Mouse (Mus musculus) midbrain, embryonic 14.5 days (tissue): ENCODE measurements around the gene Smarcc1. TPM values are rescaled to one million over a fixed set of nuclear protein-coding genes. Genes with fewer than 3 reads are reported as not detected.
"Not testable (repeated sequence)": the region's sequence is repeated elsewhere in the genome, so short reads cannot be mapped to it uniquely, and the experiment has no call there.

Source experiments
- ATAC-seq: fragments of 200-750 bp; cut with Nextera tagmentation; 2 replicates; pipeline ENCODE4 v1.8.0; 2017; ENCODE audit warnings: moderate number of reproducible peaks, moderate library complexity; ENCODE audit not compliant: low FRiP score, low TSS enrichment
- DNase-seq: peaks from one replicate; pipeline ENCODE4 v3.0.0-alpha.2; 2015
- H3K27ac ChIP-seq: fragments of 300-500 bp; sonication (generic); replicated peaks from 2 replicates; pipeline ENCODE4 v1.5.1; 2014; ENCODE audit warnings: mild to moderate bottlenecking, low read depth, low read length, moderate library complexity
- H3K27me3 ChIP-seq: fragments of 300-500 bp; sonication (generic); 2 replicates; pipeline ENCODE4 v1.6.1; 2014; ENCODE audit warnings: low read length, control low read depth, mixed read lengths; ENCODE audit not compliant: control insufficient read depth, insufficient read depth
- H3K36me3 ChIP-seq: fragments of 300-500 bp; sonication (generic); 2 replicates; pipeline ENCODE4 v1.6.1; 2014; ENCODE audit warnings: low read length, control low read depth; ENCODE audit not compliant: control insufficient read depth, insufficient read depth
- H3K4me1 ChIP-seq: fragments of 300-500 bp; sonication (generic); 2 replicates; pipeline ENCODE4 v1.6.1; 2014; ENCODE audit warnings: mild to moderate bottlenecking, antibody characterized with exemption, low read length, control low read depth; ENCODE audit not compliant: control insufficient read depth, insufficient read depth
- H3K4me2 ChIP-seq: fragments of 300-500 bp; sonication (generic); 2 replicates; pipeline ENCODE4 v1.6.1; 2014; ENCODE audit warnings: mild to moderate bottlenecking, low read length, moderate library complexity
- H3K4me3 ChIP-seq: fragments of 300-500 bp; sonication (generic); replicated peaks from 2 replicates; pipeline ENCODE4 v1.5.1; 2014; ENCODE audit warnings: low read depth, low read length
- H3K9ac ChIP-seq: fragments of 300-500 bp; sonication (generic); replicated peaks from 2 replicates; pipeline ENCODE4 v1.6.1; 2014; ENCODE audit warnings: mild to moderate bottlenecking, low read length, moderate library complexity
- H3K9me3 ChIP-seq: fragments of 300-500 bp; sonication (generic); 2 replicates; pipeline ENCODE4 v1.6.1; 2016; ENCODE audit warnings: low read length, control low read depth, mixed read lengths; ENCODE audit not compliant: control insufficient read depth
- WGBS: fragments of 180-500 bp; shearing (Covaris S2); extraction: QIAGEN DNeasy Blood & Tissue Kit; methylation state at CpG from one replicate; pipeline ENCODE4 v1.1.7; 2014; 5-methylcytosine and 5-hydroxymethylcytosine counted together
- polyA plus RNA-seq: library from polyadenylated mRNA; unstranded; fragments of >200 nt; fragmentation: Nextera tagmentation; extraction: Ambion mirVana; gene quantifications from 2 replicates; pipeline ENCODE4 v1.2.1, GENCODE M21; 2014

The Smarcc1 gene
- polyA plus RNA-seq: 93.2 and 139 TPM in 2 replicates

DNA sequence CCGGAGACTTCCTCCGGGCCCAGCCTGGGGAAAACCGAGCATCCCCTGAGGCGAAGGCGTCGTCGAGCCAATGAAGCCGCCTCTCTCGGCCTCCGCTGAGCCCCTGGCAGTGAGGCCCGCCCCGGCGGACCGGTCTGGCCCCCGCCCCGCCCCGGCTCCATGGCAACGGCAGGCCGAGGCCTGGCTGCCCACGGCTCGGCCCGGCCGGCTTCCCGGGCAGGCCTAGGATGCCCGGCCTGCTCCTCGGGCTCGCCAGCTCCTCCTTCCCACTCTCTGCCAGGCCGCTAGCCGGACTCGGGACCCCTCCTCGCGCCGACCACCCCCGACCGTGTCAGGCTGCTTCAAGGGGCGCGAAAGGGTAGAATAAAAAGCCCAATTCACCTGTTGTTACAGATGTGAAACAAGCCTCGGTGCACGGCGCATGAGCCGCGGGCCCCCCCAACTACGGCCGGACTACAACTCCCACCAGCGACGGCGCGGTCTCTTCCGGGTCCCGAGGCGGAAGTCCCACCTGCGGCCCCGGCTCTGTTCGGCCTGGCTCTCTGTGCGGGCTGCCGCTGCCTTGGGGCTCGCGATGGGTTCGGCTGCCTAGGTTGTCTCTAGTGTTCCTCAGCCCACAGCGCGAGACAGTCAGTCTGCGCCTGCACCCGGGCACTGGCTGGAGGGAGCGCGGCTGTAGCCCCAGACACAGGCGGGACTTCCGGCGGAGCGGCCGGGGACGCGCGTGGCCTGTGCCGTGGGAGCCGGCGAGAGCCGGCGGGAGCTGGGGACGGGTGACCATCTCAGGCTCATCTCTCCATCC is at the start of gene Smarcc1:
Smarcc1 (plus strand) TSS at position 732 of the 802 bp plus-strand sequence.
- ATAC-seq: peak; percentile 95
- WGBS: under 1% methylated on average over 78 of the region's 79 CpGs

DNA sequence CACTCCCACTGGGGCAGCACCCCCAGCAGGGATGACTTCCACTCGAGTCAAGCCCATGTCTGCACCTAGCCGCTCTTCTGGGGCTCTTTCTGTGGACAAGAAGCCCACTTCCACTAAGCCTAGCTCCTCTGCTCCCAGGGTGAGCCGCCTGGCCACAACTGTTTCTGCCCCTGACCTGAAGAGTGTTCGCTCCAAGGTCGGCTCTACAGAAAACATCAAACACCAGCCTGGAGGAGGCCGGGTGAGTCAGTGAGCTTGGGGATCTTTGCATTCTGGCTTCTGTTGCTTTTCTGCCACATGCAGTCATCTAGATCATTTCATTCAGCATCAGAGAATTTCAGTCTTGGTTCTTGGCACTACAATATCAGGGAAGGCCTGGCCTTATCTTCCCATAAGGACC is 48.8 kb upstream of the Smarcc1 start:
- no peak overlapping the region for H3K9ac ChIP-seq
- 87% methylated on average over 6 of the region's 6 CpGs for WGBS
- ATAC-seq: no peak
- no peak overlapping the region for H3K4me2 ChIP-seq
- no peaks in the 10 kb centered on the region for H3K27me3 ChIP-seq
- H3K4me1 ChIP-seq: no peaks in the 10 kb centered on the region
- H3K9me3 ChIP-seq: no peaks in the 10 kb centered on the region
- peaks cover 92% of the 10 kb centered on the region for H3K36me3 ChIP-seq
- no peak overlapping the region for H3K27ac ChIP-seq
- no peak overlapping the region for H3K4me3 ChIP-seq
- DNase-seq: no peak

More for the DNA sequence above, at the start of gene Smarcc1:
- Histone ChIP-seq H3K4me3 (peak within 1 kb of the TSS; percentile 90), H3K27ac (peak within 1 kb of the TSS; percentile 95), H3K9me3 (no peaks in the 10 kb centered on the region), H3K9ac (peak within 1 kb of the TSS; percentile 97), H3K4me1 (peaks cover 16% of the 10 kb centered on the region), H3K4me2 (peak within 1 kb of the TSS; percentile 77), H3K36me3 (peaks cover 30% of the 10 kb centered on the region), H3K27me3 (no peaks in the 10 kb centered on the region)
- peak; percentile 95 for DNase-seq

DNA sequence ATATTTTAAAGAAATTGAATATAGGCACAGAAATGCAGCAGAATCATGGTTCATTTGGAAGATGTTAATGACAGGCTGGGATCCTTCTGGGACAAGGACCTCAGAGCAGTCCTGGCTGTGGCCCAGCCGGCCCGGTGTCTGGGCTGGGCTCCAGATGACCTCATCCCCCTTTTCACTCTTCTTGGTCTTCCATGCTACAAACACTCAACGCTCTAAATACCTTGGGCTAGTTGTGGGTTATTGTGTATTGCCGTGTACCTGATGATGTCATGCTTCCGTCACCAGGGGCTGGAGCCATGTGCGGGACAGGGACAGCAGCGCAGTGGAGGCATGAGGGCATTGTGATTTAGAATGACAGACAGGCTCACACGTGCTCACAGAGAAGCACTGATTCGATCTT is 47.1 kb upstream of the Smarcc1 start:
- H3K9me3 ChIP-seq: no peaks in the 10 kb centered on the region
- no peak overlapping the region for H3K9ac ChIP-seq
- DNase-seq (no peak), ATAC-seq (no peak)
- no peaks in the 10 kb centered on the region for H3K4me1 ChIP-seq
- 85% methylated on average over 9 of the region's 9 CpGs for WGBS
- no peak overlapping the region for H3K27ac ChIP-seq
- H3K4me2 ChIP-seq: no peak overlapping the region
- H3K27me3 ChIP-seq: no peaks in the 10 kb centered on the region
- H3K36me3 ChIP-seq: peaks cover 93% of the 10 kb centered on the region
- no peak overlapping the region for H3K4me3 ChIP-seq

DNA sequence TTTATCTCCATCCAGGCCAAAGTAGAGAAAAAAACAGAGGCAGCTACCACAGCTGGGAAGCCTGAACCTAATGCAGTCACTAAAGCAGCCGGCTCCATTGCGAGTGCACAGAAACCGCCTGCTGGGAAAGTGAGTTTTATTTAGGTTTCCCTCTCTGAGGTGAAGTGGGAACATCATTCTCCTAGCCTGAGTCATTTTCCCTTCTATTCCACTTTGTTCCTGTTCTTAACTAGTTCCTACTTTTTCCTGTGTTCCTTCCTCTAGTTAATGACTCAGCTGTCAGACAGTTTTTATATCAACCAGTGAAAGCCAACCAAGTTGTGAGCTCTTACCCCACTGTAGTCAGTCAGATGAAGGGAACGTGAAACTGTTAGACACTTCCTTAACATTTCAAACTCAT is 46.5 kb upstream of the Smarcc1 start:
- no peak for ATAC-seq

DNA sequence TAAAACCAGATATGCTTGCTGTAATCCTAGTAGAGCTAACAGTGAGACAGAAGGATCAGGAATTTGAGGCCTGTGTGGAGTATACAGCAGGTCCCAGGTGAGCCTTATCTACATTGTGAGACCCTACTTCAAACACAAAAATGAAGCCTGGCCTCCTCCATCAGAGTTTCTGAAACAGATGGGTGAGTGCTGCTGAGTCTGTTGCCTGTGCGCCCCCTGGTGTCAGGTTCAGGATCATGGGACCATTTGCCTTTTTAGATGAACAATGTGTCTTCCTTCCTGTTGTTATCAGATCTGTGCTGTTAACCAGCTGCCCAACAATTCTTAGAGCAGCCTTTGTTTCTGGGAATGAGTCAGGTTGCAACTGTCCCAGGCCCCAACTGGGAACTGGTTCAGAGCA is 45.7 kb upstream of the Smarcc1 start:
- Histone ChIP-seq H3K4me3 (no peak overlapping the region), H3K27ac (no peak overlapping the region), H3K9ac (no peak overlapping the region), H3K9me3 (no peaks in the 10 kb centered on the region), H3K4me1 (no peaks in the 10 kb centered on the region), H3K36me3 (peaks cover 83% of the 10 kb centered on the region), H3K4me2 (no peak overlapping the region), H3K27me3 (no peaks in the 10 kb centered on the region)
- no peak for ATAC-seq
- peak; percentile 91 for DNase-seq
- WGBS: 3% methylated on average over 1 of the region's 1 CpGs

More for the DNA sequence above, 46.5 kb upstream of the Smarcc1 start:
- no peak for DNase-seq
- no peak overlapping the region for H3K4me3 ChIP-seq
- no peaks in the 10 kb centered on the region for H3K27me3 ChIP-seq
- WGBS: 96% methylated on average over 4 of the region's 4 CpGs
- H3K4me1 ChIP-seq: no peaks in the 10 kb centered on the region
- H3K4me2 ChIP-seq: no peak overlapping the region
- H3K27ac ChIP-seq: no peak overlapping the region
- H3K9me3 ChIP-seq: no peaks in the 10 kb centered on the region
- H3K36me3 ChIP-seq: peaks cover 88% of the 10 kb centered on the region
- H3K9ac ChIP-seq: no peak overlapping the region

DNA sequence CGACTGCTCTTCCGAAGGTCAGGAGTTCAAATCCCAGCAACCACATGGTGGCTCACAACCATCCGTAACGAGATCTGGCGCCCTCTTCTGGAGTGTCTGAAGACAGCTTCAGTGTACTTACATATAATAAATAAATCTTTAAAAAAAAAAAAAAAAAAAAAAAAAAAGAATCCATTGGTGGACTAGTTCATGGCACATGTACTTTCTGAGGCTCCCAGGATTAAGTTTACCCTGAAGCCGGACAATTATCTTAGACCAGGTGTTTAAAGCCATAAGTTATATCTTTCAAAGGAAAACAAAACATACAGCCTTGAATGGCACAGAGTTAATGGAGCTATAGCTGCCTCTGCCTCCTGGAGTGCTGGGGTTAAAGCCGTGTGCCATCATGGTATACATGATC is 41.0 kb upstream of the Smarcc1 start:
- H3K4me3 ChIP-seq, H3K27me3 ChIP-seq, H3K27ac ChIP-seq, H3K4me2 ChIP-seq, ATAC-seq, H3K9ac ChIP-seq, H3K4me1 ChIP-seq, DNase-seq, H3K9me3 ChIP-seq: not testable (repeated sequence)
- H3K36me3 ChIP-seq: peaks cover 82% of the 10 kb centered on the region
- WGBS: 82% methylated on average over 4 of the region's 7 CpGs

DNA sequence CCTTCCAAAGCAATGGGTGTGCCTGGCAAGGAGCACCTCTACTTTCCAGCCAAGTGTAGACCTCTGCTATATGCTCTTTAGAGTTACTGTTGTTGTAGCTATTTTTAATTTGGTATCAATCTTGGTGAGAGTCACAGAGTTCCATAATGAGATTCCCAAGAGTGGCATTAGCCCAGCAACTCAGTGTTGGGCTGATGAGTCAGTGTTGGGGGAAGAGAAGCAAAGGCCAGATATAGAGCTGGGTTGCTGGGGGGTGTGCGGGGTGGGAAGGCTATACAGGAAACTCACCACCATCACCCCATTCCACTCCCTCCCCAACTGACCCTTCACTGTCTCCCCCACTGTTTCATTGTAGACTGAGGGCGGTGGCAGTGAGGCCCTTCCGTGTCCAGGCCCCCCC is 36.4 kb upstream of the Smarcc1 start:
- Histone ChIP-seq H3K9me3 (no peaks in the 10 kb centered on the region), H3K4me3 (no peak overlapping the region), H3K9ac (no peak overlapping the region), H3K27ac (no peak overlapping the region), H3K36me3 (peaks cover 95% of the 10 kb centered on the region), H3K4me2 (no peak overlapping the region), H3K4me1 (no peaks in the 10 kb centered on the region), H3K27me3 (no peaks in the 10 kb centered on the region)
- no peak for ATAC-seq
- 60% methylated on average over 3 of the region's 3 CpGs for WGBS
- no peak for DNase-seq

DNA sequence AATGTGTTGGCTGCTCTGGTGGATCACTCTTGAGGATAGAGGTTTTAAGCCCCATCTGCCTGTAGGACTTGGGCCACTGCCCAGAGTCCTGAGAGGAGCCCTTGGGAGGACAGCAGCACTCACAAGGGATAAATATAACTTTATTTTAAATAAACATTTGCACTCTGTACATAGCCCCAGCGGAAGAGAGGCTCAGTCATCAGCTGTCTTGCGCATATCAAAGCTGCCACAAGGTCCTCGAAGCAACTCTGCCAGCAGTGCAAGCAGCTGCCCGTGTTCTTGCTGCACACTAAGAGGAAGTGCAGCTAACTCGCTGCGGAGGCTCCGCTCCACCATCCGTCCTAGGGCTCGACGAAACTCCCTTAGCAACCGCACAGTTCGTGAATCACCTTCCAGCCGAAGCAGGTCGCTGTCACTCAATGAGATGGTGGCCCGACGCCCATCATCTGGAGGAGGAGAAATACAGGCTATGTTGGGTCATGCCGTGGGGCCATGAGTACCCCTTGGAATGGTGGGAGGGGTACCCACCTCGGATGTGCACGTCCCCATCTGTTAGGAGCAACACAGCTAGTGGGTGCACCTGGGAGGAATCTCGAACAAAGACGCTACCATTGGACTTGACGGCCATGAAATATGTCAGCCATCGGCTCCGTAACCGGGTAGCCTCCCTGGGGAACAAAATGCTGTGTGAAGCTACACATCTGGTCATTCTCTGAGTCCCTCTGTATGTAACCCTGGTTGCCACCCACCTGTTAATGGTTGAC is 33.1 kb upstream of the Smarcc1 start:
- H3K27ac ChIP-seq: no peak overlapping the region
- H3K4me1 ChIP-seq: no peaks in the 10 kb centered on the region
- 90% methylated on average over 25 of the region's 25 CpGs for WGBS
- no peaks in the 10 kb centered on the region for H3K9me3 ChIP-seq
- H3K27me3 ChIP-seq: no peaks in the 10 kb centered on the region
- peaks cover 100% of the 10 kb centered on the region for H3K36me3 ChIP-seq
- H3K4me3 ChIP-seq: no peak overlapping the region
- no peak overlapping the region for H3K9ac ChIP-seq
- ATAC-seq (no peak), DNase-seq (no peak)
- H3K4me2 ChIP-seq: no peak overlapping the region
